Mouse (Mus musculus) adrenal gland, adult (tissue): ENCODE results near the gene Il20ra.
"Not testable (repeated sequence)": the region's sequence is repeated elsewhere in the genome, so short reads cannot be mapped to it uniquely, and the experiment has no call there.

Experiments used
- DNase-seq, 2 experiments: peaks; one replicate each; pipeline ENCODE4 v3.0.0; 2022 to 2023; ENCODE audit warnings: low spot score in 1 of 2; ENCODE audit not compliant: inconsistent age in 2 of 2

Il20ra gene

GRCm38 (mm10) chr10:19712421-19712836 lies at the start of gene Il20ra:
Gene Il20ra (plus strand): TSS chr10:19712570.
- DNase-seq: peak; percentile 68 to 78

DNA sequence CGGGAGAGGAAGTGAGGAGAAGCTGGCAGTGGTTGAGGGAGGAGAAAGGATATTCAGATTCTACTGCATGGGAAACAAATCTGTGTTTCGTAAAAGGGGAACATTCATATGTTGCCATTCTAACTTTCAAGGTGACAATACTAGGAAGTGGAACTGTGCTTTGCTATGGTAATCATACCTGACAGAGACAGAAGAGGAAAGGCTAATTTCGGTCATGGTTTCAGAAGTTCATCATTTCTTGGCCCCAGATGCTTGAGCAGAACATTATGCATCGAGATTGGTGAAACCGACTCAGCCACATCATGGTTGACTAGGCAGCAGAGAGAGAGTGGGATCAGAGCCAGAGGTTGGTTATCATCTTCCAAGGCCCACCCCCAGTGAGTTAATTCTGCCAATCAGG lies 43.4 kb upstream of the Il20ra start:
- no peak for DNase-seq

GRCm38 (mm10) chr10:19672015-19672414 lies 40.4 kb upstream of the Il20ra start:
- DNase-seq: no peak

DNA sequence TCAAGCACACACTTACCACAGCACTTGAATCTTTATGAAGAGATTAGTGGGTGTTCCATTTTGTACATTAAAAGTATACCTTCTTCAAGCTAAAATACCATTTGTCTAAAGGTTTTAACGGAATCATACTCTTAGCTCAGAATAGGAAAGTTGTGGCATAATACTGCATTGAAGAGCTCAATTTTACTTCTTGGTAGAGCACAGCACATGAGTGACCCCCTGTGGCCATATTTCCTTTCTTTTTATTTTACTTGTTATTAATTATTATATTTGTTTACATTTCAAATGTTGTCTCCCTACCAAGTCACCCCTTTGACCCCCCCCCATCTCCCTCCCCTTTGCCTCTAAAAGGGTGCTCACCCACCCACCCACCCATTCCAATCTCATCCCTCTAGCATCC lies 39.2 kb upstream of the Il20ra start:
- no peak for DNase-seq

GRCm38 (mm10) chr10:19687686-19688085 lies 24.7 kb upstream of the Il20ra start:
- no peak for DNase-seq

DNA sequence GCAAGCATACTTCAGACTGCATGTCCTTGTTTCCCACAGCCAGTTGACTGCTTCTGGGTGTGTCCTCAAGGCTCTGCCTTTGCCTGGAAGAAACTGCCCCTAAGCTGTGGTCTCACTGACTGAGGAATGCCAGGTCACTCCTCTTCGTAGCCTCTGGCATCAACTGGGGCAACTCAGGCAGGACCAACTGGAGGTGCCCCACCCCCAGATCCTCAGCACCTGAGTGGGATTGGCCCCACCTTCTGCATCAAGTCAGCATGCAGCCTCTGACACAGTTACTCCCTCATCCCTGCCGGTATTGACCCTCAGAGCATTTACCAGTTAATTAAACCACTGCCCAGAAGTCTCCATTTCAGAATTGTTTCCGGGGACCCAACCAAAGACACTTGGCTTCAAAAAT lies 21.1 kb upstream of the Il20ra start:
- DNase-seq: no peak

DNA sequence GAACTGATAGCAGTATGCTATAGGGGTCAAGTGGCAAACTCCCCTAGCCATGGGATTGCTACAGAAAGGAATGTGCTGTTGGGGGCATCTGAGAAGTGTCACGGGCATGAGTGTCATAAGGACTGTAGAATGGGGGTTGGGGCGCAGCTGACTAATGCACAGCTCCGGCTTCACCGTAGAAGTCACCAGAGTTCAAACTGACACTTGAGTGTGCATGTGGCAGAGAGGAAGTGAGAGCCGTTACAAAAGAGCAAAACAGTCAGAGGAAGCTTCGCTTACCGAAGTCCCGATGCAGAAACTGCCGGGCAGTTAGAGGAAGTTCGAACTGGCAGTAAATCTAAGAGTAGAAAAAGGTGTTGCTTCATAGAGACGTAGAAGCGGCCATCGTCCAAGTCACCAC lies 20.6 kb upstream of the Il20ra start:
- DNase-seq: peak; percentile 24 to 45

DNA sequence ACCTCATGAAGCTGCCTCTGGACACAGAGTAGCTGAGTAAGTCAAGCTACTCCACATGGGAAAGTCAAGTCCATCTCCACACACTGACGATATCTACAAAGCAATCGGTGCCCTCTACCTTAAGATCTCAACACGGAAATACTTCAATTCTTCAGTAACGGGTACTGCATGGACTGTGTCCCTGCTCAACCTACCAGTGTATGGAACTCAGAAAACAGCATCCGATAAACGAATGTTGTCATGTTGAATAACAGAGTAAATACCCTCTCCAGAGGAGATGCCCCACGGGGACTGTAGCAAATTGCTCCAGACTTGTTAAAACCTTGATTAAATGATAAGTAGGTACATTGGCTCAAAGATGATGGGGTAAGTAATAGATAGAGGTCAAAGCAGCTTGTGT lies 20.0 kb upstream of the Il20ra start:
- no peak for DNase-seq

DNA sequence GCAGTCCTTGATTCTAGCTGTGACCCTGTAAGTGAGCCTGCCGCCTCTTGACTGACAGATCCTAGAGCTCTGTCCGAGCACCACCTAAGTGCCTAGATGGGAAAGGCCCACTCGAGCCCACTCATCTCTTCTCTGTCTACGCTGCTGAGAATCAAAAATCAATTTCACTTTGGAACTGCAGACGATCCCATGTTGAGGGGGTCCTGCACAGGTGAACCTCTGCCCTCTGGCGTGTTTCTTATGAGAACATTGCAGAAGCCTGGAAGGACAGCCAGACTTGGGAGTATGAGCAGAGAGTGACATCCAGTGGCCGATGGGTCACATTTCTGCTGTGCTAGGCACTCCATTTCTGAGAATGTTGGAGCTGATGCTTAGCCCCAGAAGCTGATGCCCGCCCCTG lies 19.4 kb upstream of the Il20ra start:
- peak; percentile 35 to 67 for DNase-seq

DNA sequence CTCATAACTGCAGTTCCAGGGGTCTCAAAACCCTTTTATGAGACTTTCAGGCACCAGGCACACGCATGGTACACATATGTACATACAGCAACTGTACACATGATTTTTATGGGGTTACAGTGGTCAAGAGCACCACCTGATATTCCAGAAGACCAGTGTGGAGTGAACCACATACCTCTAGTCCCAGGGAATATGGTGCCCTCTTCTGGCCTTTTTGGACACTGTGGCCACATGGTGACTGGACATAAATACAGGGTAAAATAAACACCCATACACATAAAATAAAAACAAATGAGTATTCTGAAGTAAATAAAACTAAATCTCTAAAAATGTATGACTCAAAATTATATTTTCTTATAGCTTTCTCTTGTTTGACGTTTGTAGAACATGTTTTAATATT lies 18.7 kb upstream of the Il20ra start:
- DNase-seq: peak in 1 of 2 experiments; percentile 62

- no peak for DNase-seq
Observed at GRCm38 (mm10) chr10:19699331-19699730, 13.0 kb upstream of the Il20ra start.

GRCm38 (mm10) chr10:19704445-19704844 lies 7.9 kb upstream of the Il20ra start:
- no peak for DNase-seq

DNA sequence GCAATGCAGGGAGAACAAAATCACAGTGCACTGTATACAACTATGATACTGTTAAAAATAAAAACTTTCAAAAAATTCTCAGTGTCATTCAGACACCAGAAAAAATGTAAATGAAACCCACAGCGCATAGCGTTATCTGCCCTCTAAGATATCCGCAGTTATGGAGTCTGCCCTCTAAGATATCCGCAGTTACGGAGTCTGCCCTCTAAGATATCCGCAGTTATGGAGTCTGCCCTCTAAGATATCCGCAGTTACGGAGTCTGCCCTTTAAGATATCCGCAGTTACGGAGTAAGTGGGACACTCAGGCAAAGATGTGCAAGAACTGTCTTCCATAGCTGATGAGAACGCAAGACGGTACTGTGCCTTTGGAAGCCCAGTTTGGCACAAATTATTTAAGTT lies 4.6 kb upstream of the Il20ra start:
- DNase-seq: no peak

DNA sequence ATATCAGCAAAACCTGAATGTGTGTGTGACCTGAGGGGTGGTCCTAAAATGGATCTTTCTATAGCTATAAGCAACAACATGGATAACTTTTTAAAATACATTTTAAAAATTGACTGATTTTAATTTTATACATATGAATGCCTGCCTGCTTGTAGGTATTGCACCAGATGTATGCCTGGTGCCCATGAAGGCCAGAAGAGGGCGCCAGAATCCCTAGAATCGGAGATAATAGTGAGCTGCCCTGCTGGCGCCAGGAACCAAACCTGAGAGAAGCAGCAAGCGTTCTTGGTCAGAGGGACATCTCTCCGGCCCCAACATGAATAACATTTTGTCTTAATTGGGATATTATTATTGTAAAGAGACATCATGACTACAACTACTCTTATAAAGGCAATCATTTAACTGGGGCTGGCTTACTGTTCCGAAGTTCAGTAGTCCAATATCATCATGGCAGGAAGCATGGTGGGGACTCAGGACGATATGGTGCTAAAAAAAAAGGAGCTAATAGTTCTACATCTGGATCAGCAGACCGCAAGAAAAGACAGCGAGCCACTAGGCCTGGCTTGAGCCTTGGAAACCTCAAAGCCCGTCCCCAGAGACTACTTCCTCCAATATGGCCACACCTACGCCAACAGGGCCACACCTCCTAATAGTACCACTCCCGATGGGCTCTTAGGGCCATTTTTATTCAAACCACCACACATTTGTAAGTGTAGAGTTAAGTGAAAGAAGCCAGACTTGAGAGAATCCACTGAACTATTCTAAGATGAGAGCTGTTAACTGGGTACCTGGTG lies 3.9 kb upstream of the Il20ra start:
- DNase-seq: peak; percentile 27 to 72

DNA sequence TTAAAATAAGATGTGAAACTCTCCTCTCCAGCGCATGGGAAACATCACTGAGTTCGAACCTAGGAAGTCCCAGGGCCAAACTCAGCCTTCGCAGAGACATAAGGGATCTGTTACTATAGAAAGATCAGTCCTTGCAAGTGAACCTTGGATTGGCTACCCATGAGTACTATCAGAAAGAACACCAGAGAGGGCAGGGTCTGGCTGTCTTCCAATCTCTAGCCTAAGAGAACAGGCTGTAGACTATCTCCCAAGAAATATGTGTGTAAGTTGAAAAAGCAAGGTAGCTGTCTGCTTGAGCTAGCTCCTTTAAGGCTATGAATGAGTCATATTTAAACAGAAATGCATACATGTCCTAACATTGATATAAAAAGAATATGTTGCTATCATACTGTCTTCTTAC lies 1.4 kb upstream of the Il20ra start:
- DNase-seq: peak in 1 of 2 experiments; percentile 42

DNA sequence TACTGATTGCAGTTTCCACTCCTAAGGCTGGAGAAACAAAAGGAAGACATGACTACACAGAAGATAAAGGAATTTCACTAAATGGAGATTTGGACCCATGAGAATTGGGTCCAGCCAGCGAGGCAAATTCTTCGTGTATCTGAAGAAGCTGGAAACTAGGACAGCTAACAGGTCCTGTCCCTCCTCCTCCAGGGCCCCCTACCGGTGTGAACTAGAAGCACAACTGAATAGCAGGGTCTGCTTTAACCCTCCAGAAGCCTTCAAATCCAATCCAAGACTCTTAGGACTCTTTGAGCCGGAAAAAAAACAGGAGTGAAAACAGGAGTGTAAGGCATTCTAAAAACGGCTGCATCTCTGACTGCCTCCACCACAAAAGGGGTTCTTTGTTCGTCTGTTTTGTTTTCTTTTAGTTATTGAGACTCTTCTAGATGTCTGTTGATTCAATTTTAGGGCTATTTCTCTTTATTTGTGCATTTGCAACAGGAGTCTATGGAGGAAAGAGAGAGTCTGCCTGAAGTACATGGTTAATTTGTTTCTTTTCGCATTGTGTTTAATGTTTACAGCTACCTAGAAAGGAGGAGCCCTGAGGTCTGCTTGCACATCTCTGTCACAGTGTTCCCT lies 709 bp upstream of the Il20ra start:
- no peak for DNase-seq

DNA sequence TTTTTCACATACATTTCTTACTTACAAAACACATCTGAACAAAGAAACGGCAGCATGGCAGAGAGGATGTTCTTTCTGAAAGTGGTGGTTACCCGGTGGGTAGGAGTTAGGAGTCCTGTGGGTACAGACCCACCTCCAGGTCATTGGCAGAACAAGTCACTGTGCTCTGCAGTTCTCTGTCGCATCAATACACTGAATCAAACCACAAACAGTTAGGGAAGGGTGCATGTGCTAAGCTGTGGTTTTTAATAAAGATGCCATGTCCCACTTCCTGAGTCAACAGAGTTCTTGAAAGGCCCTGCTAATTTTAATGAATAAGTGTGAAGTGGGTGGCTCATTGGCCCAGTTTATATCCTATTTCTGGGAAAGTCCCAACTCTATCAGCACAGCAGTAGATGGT lies 6.3 kb downstream of the Il20ra start:
- no peak for DNase-seq

DNA sequence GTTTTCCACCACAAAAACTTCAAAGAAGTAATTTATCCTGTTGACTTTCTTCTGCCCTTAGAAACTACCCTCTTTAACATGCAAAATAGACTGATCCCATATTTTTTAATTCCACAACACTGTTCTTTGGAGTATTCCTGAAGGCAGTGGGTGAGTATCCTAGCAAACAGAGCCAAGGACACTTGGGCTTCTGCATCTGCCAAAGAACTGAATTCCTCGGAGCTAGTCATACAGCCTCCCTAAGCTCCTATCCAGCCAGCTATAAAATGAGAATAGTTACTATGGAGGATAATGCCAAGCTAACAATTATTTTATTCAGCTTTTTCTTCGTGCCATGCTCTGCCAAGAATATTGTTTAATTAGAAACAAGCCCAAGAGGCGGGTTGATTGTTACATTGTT lies 9.9 kb downstream of the Il20ra start:
- DNase-seq: no peak

GRCm38 (mm10) chr10:19724158-19724832 lies 11.9 kb downstream of the Il20ra start:
- no peak for DNase-seq

DNA sequence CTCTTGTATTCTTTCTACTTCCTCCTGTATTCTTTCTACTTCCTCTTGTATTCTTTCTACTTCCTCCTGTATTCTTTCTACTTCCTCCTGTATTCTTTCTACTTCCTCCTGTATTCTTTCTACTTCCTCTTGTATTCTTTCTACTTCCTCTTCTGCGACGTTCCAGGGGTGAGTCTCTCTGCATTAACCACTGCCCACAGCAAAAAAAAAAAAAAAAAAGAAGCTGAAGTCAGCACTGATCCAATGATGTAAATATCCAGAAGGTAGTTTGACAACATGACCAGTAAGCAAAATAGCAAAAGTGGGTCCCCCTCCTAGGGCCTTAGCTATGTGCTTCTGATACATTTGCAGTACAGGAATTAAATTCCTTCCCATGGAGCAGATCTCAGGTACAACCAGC lies 26.1 kb downstream of the Il20ra start:
- DNase-seq: not testable (repeated sequence)

DNA sequence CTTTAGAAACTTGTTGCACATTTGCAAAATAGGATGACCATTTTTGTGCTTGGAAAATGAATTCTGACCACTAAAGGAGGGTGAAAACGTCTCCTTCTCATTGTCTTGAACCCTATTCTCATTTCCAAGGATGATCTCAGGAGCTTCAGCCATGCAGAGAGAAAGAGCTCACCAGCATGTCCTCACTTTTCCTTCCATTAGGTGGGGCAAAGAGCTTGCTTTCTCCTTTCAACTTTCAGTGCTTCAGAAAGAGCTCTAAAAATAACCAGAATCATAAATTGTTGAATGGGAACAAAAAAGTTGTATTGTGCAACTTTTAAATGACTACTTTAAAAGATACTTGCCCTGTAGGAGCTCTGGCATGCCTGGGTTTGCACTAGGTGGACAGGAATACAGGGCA lies 33.3 kb downstream of the Il20ra start:
- peak in 1 of 2 experiments; percentile 47 for DNase-seq

GRCm38 (mm10) chr10:19746156-19746555 lies 33.8 kb downstream of the Il20ra start:
- no peak for DNase-seq
